Mouse (Mus musculus): ENCODE measurements around the gene Gm20532. TPM values are rescaled to one million over a fixed set of nuclear protein-coding genes. Genes with fewer than 3 reads are reported as not detected.

Gm20532 gene
- total RNA-seq, 2 experiments from 2014 or later: not detected

- DNase-seq: no peak
Observed at GRCm38 (mm10) chr2:26625419-26625818, 39.0 kb downstream of the Gm20532 start.

- no peak for DNase-seq
Observed at GRCm38 (mm10) chr2:26626081-26626480, 39.6 kb downstream of the Gm20532 start.

GRCm38 (mm10) chr2:26627921-26628739, 41.7 kb downstream of the Gm20532 start, which contains the start of gene Fam69b:
Fam69b (plus strand) TSS chr2:26628457.
- peak; percentile 82 for DNase-seq

GRCm38 (mm10) chr2:26628792-26629437, 42.5 kb downstream of the Gm20532 start:
- no peak for DNase-seq

- DNase-seq: no peak
Observed at GRCm38 (mm10) chr2:26632541-26633395, 46.3 kb downstream of the Gm20532 start.

- no peak for DNase-seq
Observed at GRCm38 (mm10) chr2:26633953-26634530, 47.6 kb downstream of the Gm20532 start.

- DNase-seq: no peak
Observed at GRCm38 (mm10) chr2:26634629-26635488, 48.4 kb downstream of the Gm20532 start.

GRCm38 (mm10) chr2:26635489-26636324, 49.3 kb downstream of the Gm20532 start:
- no peak for DNase-seq

- DNase-seq: no peak
Observed at GRCm38 (mm10) chr2:26636325-26636635, 49.8 kb downstream of the Gm20532 start.

- no peak for DNase-seq
Observed at GRCm38 (mm10) chr2:26637316-26637932, 51.0 kb downstream of the Gm20532 start.

- DNase-seq: no peak
Observed at GRCm38 (mm10) chr2:26638039-26638438, 51.6 kb downstream of the Gm20532 start.

- no peak for DNase-seq
Observed at GRCm38 (mm10) chr2:26638572-26638971, 52.1 kb downstream of the Gm20532 start.

GRCm38 (mm10) chr2:26639083-26639482, 52.6 kb downstream of the Gm20532 start:
- peak; percentile 52 for DNase-seq

GRCm38 (mm10) chr2:26639838-26640830, 53.7 kb downstream of the Gm20532 start:
- peak; percentile 99 for DNase-seq

GRCm38 (mm10) chr2:26641006-26641647, 54.7 kb downstream of the Gm20532 start:
- DNase-seq: no peak

- DNase-seq: peak; percentile 61
Observed at GRCm38 (mm10) chr2:26643942-26644341, 57.5 kb downstream of the Gm20532 start.

- DNase-seq: peak; percentile 80
Observed at GRCm38 (mm10) chr2:26646643-26647293, 60.3 kb downstream of the Gm20532 start.

- DNase-seq: no peak
Observed at GRCm38 (mm10) chr2:26654687-26655086, 68.2 kb downstream of the Gm20532 start.
